Mouse (Mus musculus) layer of hippocampus, adult 8-10 months (tissue): ENCODE measurements around the gene Sla2. TPM values are rescaled to one million over a fixed set of nuclear protein-coding genes. Genes with fewer than 3 reads are reported as not detected.
A peak's percentile ranks its signal among the peaks of the same experiment; 100 is the strongest.
"Not testable (repeated sequence)": the region's sequence is repeated elsewhere in the genome, so short reads cannot be mapped to it uniquely, and the experiment has no call there.

Source experiments
- DNase-seq, 2 experiments: peaks; one replicate each; pipeline ENCODE4 v3.0.0; 2022; ENCODE audit warnings: low spot score in 2 of 2
- total RNA-seq, 4 experiments: library from RNA; stranded (reverse); gene quantifications; 2 replicates each; pipeline ENCODE4 v1.2.4; 2022

The Sla2 gene
- total RNA-seq, 4 experiments from 2014 or later: 0.30 to 0.70 (median 0.41) TPM

GRCm38 (mm10) chr2:156868994-156869393 lies 18.0 kb downstream of the Sla2 start:
- peak in 1 of 2 experiments; percentile 33 for DNase-seq

GRCm38 (mm10) chr2:156864481-156864880 lies 22.5 kb downstream of the Sla2 start:
- no peak for DNase-seq

GRCm38 (mm10) chr2:156863487-156864160 lies 23.4 kb downstream of the Sla2 start:
- DNase-seq: no peak

GRCm38 (mm10) chr2:156862772-156863486 lies 24.1 kb downstream of the Sla2 start, which contains the start of gene Rab5if:
Gene Rab5if, plus strand, starts transcription at chr2:156863128.
- DNase-seq: peak; percentile 94 to 97

GRCm38 (mm10) chr2:156862041-156862717 lies 24.8 kb downstream of the Sla2 start:
- DNase-seq: peak in 1 of 2 experiments; percentile 23

GRCm38 (mm10) chr2:156858671-156859070 lies 28.3 kb downstream of the Sla2 start:
- DNase-seq: no peak

GRCm38 (mm10) chr2:156857835-156858234 lies 29.2 kb downstream of the Sla2 start, which contains the start of gene 4930518I15Rik:
Gene 4930518I15Rik, minus strand, starts transcription at chr2:156857946.
- DNase-seq: no peak

GRCm38 (mm10) chr2:156857385-156857791 lies 29.6 kb downstream of the Sla2 start:
- no peak for DNase-seq

GRCm38 (mm10) chr2:156856311-156856710 lies 30.7 kb downstream of the Sla2 start:
- DNase-seq: no peak

GRCm38 (mm10) chr2:156853999-156854771 lies 32.8 kb downstream of the Sla2 start:
- DNase-seq: peak in 1 of 2 experiments; percentile 50

- DNase-seq: not testable (repeated sequence)
Measured at GRCm38 (mm10) chr2:156853584-156853983, 33.4 kb downstream of the Sla2 start.

- no peak for DNase-seq
Measured at GRCm38 (mm10) chr2:156850505-156850904, 36.5 kb downstream of the Sla2 start.

GRCm38 (mm10) chr2:156848526-156849182 lies 38.3 kb downstream of the Sla2 start:
- no peak for DNase-seq

- no peak for DNase-seq
Measured at GRCm38 (mm10) chr2:156847653-156848052, 39.3 kb downstream of the Sla2 start.

GRCm38 (mm10) chr2:156844715-156845114 lies 42.3 kb downstream of the Sla2 start:
- DNase-seq: no peak

GRCm38 (mm10) chr2:156843331-156843730 lies 43.7 kb downstream of the Sla2 start:
- DNase-seq: no peak

- DNase-seq: no peak
Measured at GRCm38 (mm10) chr2:156842711-156843110, 44.3 kb downstream of the Sla2 start.

GRCm38 (mm10) chr2:156841841-156842706 lies 44.9 kb downstream of the Sla2 start:
- DNase-seq: no peak

GRCm38 (mm10) chr2:156841028-156841840 lies 45.8 kb downstream of the Sla2 start:
- DNase-seq: peak; percentile 49 to 64
